In genomic region chr7:126861429-126862130, GRCm38 (mm10) we compare ENCODE assay signal across 8 mouse cellular contexts. TPM values are rescaled to one million over a fixed set of nuclear protein-coding genes. Genes with fewer than 3 reads are reported as not detected.
DNase-seq lines count a peak whose midpoint lies in the region; ATAC-seq lines count a peak whose summit lies in the region.

Gene Hirip3, plus strand, starts transcription at chr7:126861972.

- H3K27ac ChIP-seq in heart, embryonic 13.5 days (replicated peaks) = peak within 1 kb of the TSS; percentile 84
- H3K27ac ChIP-seq in liver, embryonic 12.5 days = peak within 1 kb of the TSS; percentile 81
- H3K27ac ChIP-seq in stomach, embryonic 15.5 days = peak within 1 kb of the TSS; percentile 90

- H3K9me3 ChIP-seq in heart, embryonic 13.5 days = no peaks in the 10 kb centered on the region
- H3K9me3 ChIP-seq in liver, embryonic 12.5 days (replicated peaks) = no peaks in the 10 kb centered on the region
- no peaks in the 10 kb centered on the region for H3K9me3 ChIP-seq in stomach, embryonic 15.5 days

- peaks cover 32% of the 10 kb centered on the region for H3K4me1 ChIP-seq in heart, embryonic 13.5 days
- peaks cover 43% of the 10 kb centered on the region for H3K4me1 ChIP-seq in liver, embryonic 12.5 days
- peaks cover 27% of the 10 kb centered on the region for H3K4me1 ChIP-seq in stomach, embryonic 15.5 days

- H3K4me3 ChIP-seq in heart, embryonic 13.5 days = peak within 1 kb of the TSS; percentile 76
- peak within 1 kb of the TSS; percentile 77 for H3K4me3 ChIP-seq in liver, embryonic 12.5 days
- peak within 1 kb of the TSS; percentile 71 for H3K4me3 ChIP-seq in stomach, embryonic 15.5 days (replicated peaks)

- WGBS in heart, embryonic 13.5 days = 1% methylated on average over 42 of the region's 42 CpGs
- under 1% methylated on average over 42 of the region's 42 CpGs for WGBS in liver, embryonic 12.5 days (ENCODE audit: insufficient replicate concordance)
- 1% methylated on average over 42 of the region's 42 CpGs for WGBS in stomach, embryonic 15.5 days

- DNase-seq in CD4-positive helper T cell, adult 2 months (ENCODE audit: low read depth, low spot score) = peak; percentile 94
- peak; percentile 83 for DNase-seq in brain, embryonic 18.5 days (ENCODE audit: low read depth, low spot score)
- peak; percentile 97 for DNase-seq in kidney, postnatal 10 days
- peak; percentile 91 to 93 for DNase-seq in natural killer cell, adult 2 months (ENCODE audit: low spot score in 2 of 2)

- ATAC-seq in erythroid progenitor cell, adult 5-6 weeks (replicated peaks; ENCODE audit: low FRiP score, poor library complexity, severe bottlenecking) = peak; percentile 87
- ATAC-seq in heart, embryonic 13.5 days (ENCODE audit: extremely low read depth, insufficient number of reproducible peaks, low FRiP score, low TSS enrichment) = peak; percentile 86
- peak; percentile 94 for ATAC-seq in liver, embryonic 12.5 days
- peak; percentile 92 for ATAC-seq in stomach, embryonic 15.5 days (ENCODE audit: insufficient read depth, low FRiP score, low read depth)

- H3K27me3 ChIP-seq in heart, embryonic 13.5 days (replicated peaks) = no peaks in the 10 kb centered on the region
- H3K27me3 ChIP-seq in liver, embryonic 12.5 days (replicated peaks) = no peaks in the 10 kb centered on the region
- no peaks in the 10 kb centered on the region for H3K27me3 ChIP-seq in stomach, embryonic 15.5 days (replicated peaks)

- H3K4me2 ChIP-seq in heart, embryonic 13.5 days = peak within 1 kb of the TSS; percentile 80
- H3K4me2 ChIP-seq in liver, embryonic 12.5 days = peak within 1 kb of the TSS; percentile 92
- peak within 1 kb of the TSS; percentile 90 for H3K4me2 ChIP-seq in stomach, embryonic 15.5 days

- peaks cover 74% of the 10 kb centered on the region for H3K36me3 ChIP-seq in heart, embryonic 13.5 days
- peaks cover 80% of the 10 kb centered on the region for H3K36me3 ChIP-seq in liver, embryonic 12.5 days
- H3K36me3 ChIP-seq in stomach, embryonic 15.5 days = peaks cover 30% of the 10 kb centered on the region

- H3K9ac ChIP-seq in heart, embryonic 13.5 days = peak within 1 kb of the TSS; percentile 86
- peak within 1 kb of the TSS; percentile 80 for H3K9ac ChIP-seq in liver, embryonic 12.5 days
- H3K9ac ChIP-seq in stomach, embryonic 15.5 days = peak within 1 kb of the TSS; percentile 57

RNA-seq across cellular contexts. Expression of gene Hirip3, which starts in this region (rescaled TPM):
- 50.8 and 63.3 TPM in 2 replicates for total RNA-seq in erythroid progenitor cell, adult 5-6 weeks (2015; ENCODE audit: low replicate concordance)
- 193 and 296 TPM in 2 replicates for total RNA-seq in erythroid progenitor cell, adult 5-6 weeks (2017; ENCODE audit: low replicate concordance)
- 18.8 and 23.1 TPM in 2 replicates for polyA plus RNA-seq in heart, embryonic 13.5 days (2015; fragmentation: Nextera tagmentation; extraction: Ambion mirVana)
- polyA plus RNA-seq in liver, embryonic 12.5 days (2016; fragmentation: Nextera tagmentation; extraction: Ambion mirVana) = 20.3 and 22.0 TPM in 2 replicates
- polyA plus RNA-seq in stomach, embryonic 15.5 days (2015; fragmentation: Nextera tagmentation; extraction: Ambion mirVana) = 28.5 and 28.8 TPM in 2 replicates

Comparison
In these comparisons a context has a peak if more than half of its experiments do, and no peak if none do; other contexts are left out.
1. Peak in every context shown above with its lines: DNase-seq, ATAC-seq, H3K4me3 ChIP-seq and H3K27ac ChIP-seq.